Mouse (Mus musculus) hindbrain, embryonic 11.5 days (tissue): ENCODE measurements around the gene Med16. TPM values are rescaled to one million over a fixed set of nuclear protein-coding genes. Genes with fewer than 3 reads are reported as not detected.
"Not testable (repeated sequence)": the region's sequence is repeated elsewhere in the genome, so short reads cannot be mapped to it uniquely, and the experiment has no call there.

Experiments used
- ATAC-seq: fragments of 200-750 bp; cut with Nextera tagmentation; 2 replicates; pipeline ENCODE4 v1.8.0; 2017; ENCODE audit warnings: mild to moderate bottlenecking, moderate TSS enrichment, moderate library complexity; ENCODE audit not compliant: low FRiP score
- DNase-seq: peaks from one replicate; pipeline ENCODE4 v3.0.0-alpha.2; 2015; ENCODE audit warnings: low spot score
- H3K27ac ChIP-seq: fragments of 300-500 bp; sonication (generic); 2 replicates; pipeline ENCODE4 v1.5.1; 2014; ENCODE audit warnings: mild to moderate bottlenecking, low read depth, low read length
- H3K27me3 ChIP-seq: fragments of 300-500 bp; sonication (generic); 2 replicates; pipeline ENCODE4 v1.6.1; 2014; ENCODE audit warnings: mild to moderate bottlenecking, low read length, moderate library complexity, mixed read lengths; ENCODE audit not compliant: control insufficient read depth, insufficient read depth
- H3K36me3 ChIP-seq: fragments of 300-500 bp; sonication (generic); 2 replicates; pipeline ENCODE4 v1.6.1; 2014; ENCODE audit warnings: mild to moderate bottlenecking, low read length, moderate library complexity, mixed read lengths; ENCODE audit not compliant: control insufficient read depth, insufficient read depth
- H3K4me1 ChIP-seq: fragments of 300-500 bp; sonication (generic); replicated peaks from 2 replicates; pipeline ENCODE4 v1.6.1; 2014; ENCODE audit warnings: low read length, mixed read lengths; ENCODE audit not compliant: control insufficient read depth, insufficient read depth
- H3K4me2 ChIP-seq: fragments of 300-500 bp; sonication (generic); replicated peaks from 2 replicates; pipeline ENCODE4 v1.6.1; 2014; ENCODE audit warnings: mild to moderate bottlenecking, low read depth, low read length
- H3K4me3 ChIP-seq: fragments of 300-500 bp; sonication (generic); 2 replicates; pipeline ENCODE4 v1.5.1; 2014; ENCODE audit warnings: low read depth, low read length
- H3K9ac ChIP-seq: fragments of 300-500 bp; sonication (generic); 2 replicates; pipeline ENCODE4 v1.6.1; 2014; ENCODE audit warnings: low read depth, low read length
- H3K9me3 ChIP-seq: fragments of 300-500 bp; sonication (generic); 2 replicates; pipeline ENCODE4 v1.6.1; 2016; ENCODE audit warnings: low read length; ENCODE audit not compliant: control insufficient read depth
- WGBS: fragments of 180-500 bp; shearing (Covaris S2); extraction: QIAGEN DNeasy Blood & Tissue Kit; methylation state at CpG from one replicate; pipeline ENCODE4 v1.1.7; 2014; 5-methylcytosine and 5-hydroxymethylcytosine counted together
- polyA plus RNA-seq: library from polyadenylated mRNA; unstranded; fragments of >200 nt; fragmentation: Nextera tagmentation; extraction: Ambion mirVana; gene quantifications from 2 replicates; pipeline ENCODE4 v1.2.1, GENCODE M21; 2014

Med16 gene
- polyA plus RNA-seq, 1 experiment from 2014 or later = 33.7 TPM

- H3K36me3 ChIP-seq = peaks cover under 1% of the 10 kb centered on the region; the same call in 1 of the 2 replicates
- peaks cover 7% of the 10 kb centered on the region for H3K4me1 ChIP-seq
- ATAC-seq = no peak
Observed at GRCm38 (mm10) chr10:79897316-79898245, 11.1 kb downstream of the Med16 start.

GRCm38 (mm10) chr10:79896814-79897213, 11.9 kb downstream of the Med16 start:
- H3K4me2 ChIP-seq = no peak overlapping the region
- no peaks in the 10 kb centered on the region for H3K36me3 ChIP-seq
- DNase-seq (no peak), ATAC-seq (no peak)
- 85% methylated on average over 13 of the region's 13 CpGs for WGBS
- H3K27ac ChIP-seq = no peak overlapping the region
- peaks cover 7% of the 10 kb centered on the region for H3K4me1 ChIP-seq
- peaks cover 4% of the 10 kb centered on the region; the same call in 1 of the 2 replicates for H3K27me3 ChIP-seq
- H3K4me3 ChIP-seq = no peak overlapping the region
- H3K9ac ChIP-seq = no peak overlapping the region
- no peaks in the 10 kb centered on the region for H3K9me3 ChIP-seq

More at GRCm38 (mm10) chr10:79897316-79898245, 11.1 kb downstream of the Med16 start:
- Histone ChIP-seq H3K4me3 (no peak overlapping the region), H3K27me3 (peaks cover 4% of the 10 kb centered on the region; the same call in 1 of the 2 replicates), H3K27ac (no peak overlapping the region), H3K4me2 (no peak overlapping the region), H3K9ac (no peak overlapping the region), H3K9me3 (no peaks in the 10 kb centered on the region)
- DNase-seq = no peak
- WGBS = 57% methylated on average over 20 of the region's 20 CpGs

- peaks cover 4% of the 10 kb centered on the region; the same call in 1 of the 2 replicates for H3K27me3 ChIP-seq
Observed at GRCm38 (mm10) chr10:79896306-79896705, 12.4 kb downstream of the Med16 start.

GRCm38 (mm10) chr10:79892451-79893118, 16.1 kb downstream of the Med16 start:
- H3K27me3 ChIP-seq, H3K4me2 ChIP-seq, H3K27ac ChIP-seq, H3K4me3 ChIP-seq, H3K36me3 ChIP-seq, H3K4me1 ChIP-seq, H3K9ac ChIP-seq, H3K9me3 ChIP-seq: not testable (repeated sequence)
- peak; percentile 62 for ATAC-seq
- peak; percentile 91 for DNase-seq
- 44% methylated on average over 22 of the region's 22 CpGs for WGBS

More at GRCm38 (mm10) chr10:79896306-79896705, 12.4 kb downstream of the Med16 start:
- H3K4me2 ChIP-seq = no peak overlapping the region
- H3K9me3 ChIP-seq = no peaks in the 10 kb centered on the region
- DNase-seq = no peak
- no peak overlapping the region for H3K9ac ChIP-seq
- H3K27ac ChIP-seq = no peak overlapping the region
- no peak overlapping the region for H3K4me3 ChIP-seq
- H3K4me1 ChIP-seq = peaks cover 5% of the 10 kb centered on the region
- WGBS = 93% methylated on average over 16 of the region's 16 CpGs
- no peaks in the 10 kb centered on the region for H3K36me3 ChIP-seq
- ATAC-seq = no peak

GRCm38 (mm10) chr10:79890670-79891069, 18.1 kb downstream of the Med16 start, which contains the start of gene Cfd:
Cfd (plus strand) TSS chr10:79890853.
- H3K4me1 ChIP-seq = no peaks in the 10 kb centered on the region
- H3K4me2 ChIP-seq = no peak within 1 kb of the TSS
- WGBS = 43% methylated on average over 5 of the region's 5 CpGs
- ATAC-seq (no peak), DNase-seq (no peak)
- no peaks in the 10 kb centered on the region for H3K27me3 ChIP-seq
- H3K9ac ChIP-seq = no peak within 1 kb of the TSS
- H3K36me3 ChIP-seq = no peaks in the 10 kb centered on the region
- no peak within 1 kb of the TSS for H3K4me3 ChIP-seq
- H3K27ac ChIP-seq = no peak within 1 kb of the TSS
- H3K9me3 ChIP-seq = no peaks in the 10 kb centered on the region

GRCm38 (mm10) chr10:79889386-79889785, 19.3 kb downstream of the Med16 start:
- WGBS = 92% methylated on average over 2 of the region's 2 CpGs
- Histone ChIP-seq H3K27me3 (no peaks in the 10 kb centered on the region), H3K9ac (no peak overlapping the region), H3K4me1 (no peaks in the 10 kb centered on the region), H3K27ac (no peak overlapping the region), H3K4me3 (no peak overlapping the region), H3K4me2 (no peak overlapping the region), H3K9me3 (no peaks in the 10 kb centered on the region), H3K36me3 (no peaks in the 10 kb centered on the region)
- DNase-seq (no peak), ATAC-seq (no peak)

GRCm38 (mm10) chr10:79886611-79887010, 22.1 kb downstream of the Med16 start:
- H3K36me3 ChIP-seq = no peaks in the 10 kb centered on the region
- DNase-seq (no peak), ATAC-seq (no peak)
- no peak overlapping the region for H3K27ac ChIP-seq
- WGBS = 83% methylated on average over 8 of the region's 8 CpGs
- H3K27me3 ChIP-seq = peaks cover 12% of the 10 kb centered on the region
- no peaks in the 10 kb centered on the region for H3K9me3 ChIP-seq
- H3K4me2 ChIP-seq = no peak overlapping the region
- 0 out of 2 replicates have a peak, but pooled peaks cover 2% of the 10 kb centered on the region for H3K4me1 ChIP-seq
- H3K9ac ChIP-seq = no peak overlapping the region
- no peak overlapping the region for H3K4me3 ChIP-seq

GRCm38 (mm10) chr10:79886054-79886453, 22.7 kb downstream of the Med16 start, which contains the start of gene Elane:
Elane (plus strand) TSS chr10:79886247.
- 85% methylated on average over 6 of the region's 6 CpGs for WGBS
- Histone ChIP-seq H3K4me1 (0 out of 2 replicates have a peak, but pooled peaks cover 2% of the 10 kb centered on the region), H3K9me3 (no peaks in the 10 kb centered on the region), H3K27me3 (peaks cover 14% of the 10 kb centered on the region), H3K9ac (no peak within 1 kb of the TSS), H3K4me2 (no peak within 1 kb of the TSS), H3K27ac (no peak within 1 kb of the TSS), H3K36me3 (no peaks in the 10 kb centered on the region), H3K4me3 (no peak within 1 kb of the TSS)
- DNase-seq = no peak
- no peak for ATAC-seq
